Mouse (Mus musculus) lung, postnatal 0 days (tissue): ENCODE results near the gene Itpr1. TPM values are rescaled to one million over a fixed set of nuclear protein-coding genes. Genes with fewer than 3 reads are reported as not detected.
A peak's percentile ranks its signal among the peaks of the same experiment; 100 is the strongest.

Experiments
- ATAC-seq: fragments of 200-750 bp; cut with Nextera tagmentation; 2 replicates; pipeline ENCODE4 v1.8.0; 2017; ENCODE audit warnings: moderate library complexity
- DNase-seq: peaks from one replicate; pipeline ENCODE4 v3.0.0-alpha.2; 2016; ENCODE audit warnings: low spot score
- H3K27ac ChIP-seq: fragments of 300-500 bp; sonication (generic); 2 replicates; pipeline ENCODE4 v1.5.1; 2014; ENCODE audit warnings: antibody characterized with exemption, mild to moderate bottlenecking, low read length, mixed read lengths
- H3K27me3 ChIP-seq: fragments of 300-500 bp; sonication (generic); replicated peaks from 2 replicates; pipeline ENCODE4 v1.6.1; 2014; ENCODE audit warnings: low read length, mixed read lengths; ENCODE audit not compliant: insufficient read depth
- H3K36me3 ChIP-seq: fragments of 300-500 bp; sonication (generic); 2 replicates; pipeline ENCODE4 v1.6.1; 2014; ENCODE audit warnings: low read length, mixed read lengths; ENCODE audit not compliant: insufficient read depth
- H3K4me1 ChIP-seq: fragments of 300-500 bp; sonication (generic); 2 replicates; pipeline ENCODE4 v1.6.1; 2014; ENCODE audit warnings: antibody characterized with exemption, low read depth, low read length, mixed read lengths; ENCODE audit not compliant: insufficient read depth
- H3K4me2 ChIP-seq: fragments of 300-500 bp; sonication (generic); replicated peaks from 2 replicates; pipeline ENCODE4 v1.6.1; 2014; ENCODE audit warnings: low read depth, mild to moderate bottlenecking, low read length, moderate library complexity, mixed read lengths
- H3K4me3 ChIP-seq: fragments of 300-500 bp; sonication (generic); 2 replicates; pipeline ENCODE4 v1.5.1; 2014; ENCODE audit warnings: low read depth, low read length
- H3K9ac ChIP-seq: fragments of 300-500 bp; sonication (generic); replicated peaks from 2 replicates; pipeline ENCODE4 v1.6.1; 2014; ENCODE audit warnings: low read depth, mild to moderate bottlenecking
- H3K9me3 ChIP-seq: fragments of 300-500 bp; sonication (generic); 2 replicates; pipeline ENCODE4 v1.6.1; 2016; ENCODE audit warnings: low read length, mixed read lengths
- CTCF ChIP-seq: IDR thresholded peaks from 2 replicates; pipeline ENCODE4 v1.5.1; 2016; ENCODE audit warnings: antibody characterized with exemption, mild to moderate bottlenecking
- EP300 ChIP-seq: IDR thresholded peaks from 2 replicates; pipeline ENCODE4 v1.6.1; 2016; ENCODE audit warnings: antibody characterized with exemption, mild to moderate bottlenecking, control low read depth
- WGBS: fragments of 180-500 bp; shearing (Covaris S2); extraction: QIAGEN DNeasy Blood & Tissue Kit; methylation state at CpG from one replicate; pipeline ENCODE4 v1.1.7; 2014; 5-methylcytosine and 5-hydroxymethylcytosine counted together
- polyA plus RNA-seq: library from polyadenylated mRNA; unstranded; fragments of >200 nt; fragmentation: Nextera tagmentation; extraction: Ambion mirVana; gene quantifications from 2 replicates; pipeline ENCODE4 v1.2.1, GENCODE M21; 2015

The Itpr1 gene
- polyA plus RNA-seq, 1 experiment from 2014 or later = 9.2 TPM

- Histone ChIP-seq H3K4me1 (peaks cover 16% of the 10 kb centered on the region; the same call in 1 of the 2 replicates), H3K9ac (no peak overlapping the region), H3K9me3 (no peaks in the 10 kb centered on the region), H3K27me3 (no peaks in the 10 kb centered on the region), H3K4me3 (no peak overlapping the region), H3K27ac (no peak overlapping the region), H3K4me2 (no peak overlapping the region), H3K36me3 (no peaks in the 10 kb centered on the region)
- no peak for DNase-seq
- ATAC-seq = no peak
- WGBS = 66% methylated on average over 8 of the region's 8 CpGs
- no peak for TF ChIP-seq EP300
- TF ChIP-seq CTCF = no peak
These were observed 96.7 kb downstream of the Itpr1 start for GRCm38 (mm10) chr6:108309391-108310182.

- TF ChIP-seq CTCF (no peak), EP300 (no peak)
- Histone ChIP-seq H3K27me3 (no peaks in the 10 kb centered on the region), H3K4me1 (no peaks in the 10 kb centered on the region), H3K36me3 (no peaks in the 10 kb centered on the region), H3K27ac (no peak overlapping the region), H3K4me3 (no peak overlapping the region), H3K9ac (no peak overlapping the region), H3K9me3 (no peaks in the 10 kb centered on the region), H3K4me2 (no peak overlapping the region)
- ATAC-seq = no peak
- 91% methylated on average over 1 of the region's 1 CpGs for WGBS
- no peak for DNase-seq
These were observed 100.2 kb downstream of the Itpr1 start for GRCm38 (mm10) chr6:108313056-108313455.

- no peaks in the 10 kb centered on the region for H3K27me3 ChIP-seq
- H3K4me3 ChIP-seq = no peak overlapping the region
- TF ChIP-seq EP300 = no peak
- TF ChIP-seq CTCF = no peak
- H3K36me3 ChIP-seq = no peaks in the 10 kb centered on the region
- no peaks in the 10 kb centered on the region for H3K4me1 ChIP-seq
- WGBS = 96% methylated on average over 1 of the region's 1 CpGs
- no peak overlapping the region for H3K9ac ChIP-seq
- ATAC-seq (no peak), DNase-seq (no peak)
- H3K4me2 ChIP-seq = no peak overlapping the region
- H3K27ac ChIP-seq = no peak overlapping the region
- no peaks in the 10 kb centered on the region for H3K9me3 ChIP-seq
These were observed 101.1 kb downstream of the Itpr1 start for GRCm38 (mm10) chr6:108313997-108314396.

- no peaks in the 10 kb centered on the region for H3K36me3 ChIP-seq
- TF ChIP-seq EP300 (no peak), CTCF (peak; percentile 47)
- ATAC-seq = peak; percentile 50; the same call in 1 of the 2 replicates
- no peaks in the 10 kb centered on the region for H3K27me3 ChIP-seq
- H3K4me3 ChIP-seq = no peak overlapping the region
- no peaks in the 10 kb centered on the region for H3K9me3 ChIP-seq
- H3K27ac ChIP-seq = no peak overlapping the region
- no peak overlapping the region for H3K9ac ChIP-seq
- peak; percentile 81 for DNase-seq
- H3K4me1 ChIP-seq = no peaks in the 10 kb centered on the region
- 58% methylated on average over 4 of the region's 4 CpGs for WGBS
- H3K4me2 ChIP-seq = no peak overlapping the region
These were observed 103.5 kb downstream of the Itpr1 start for GRCm38 (mm10) chr6:108316268-108316824.

- TF ChIP-seq CTCF (no peak), EP300 (no peak)
- H3K4me2 ChIP-seq = no peak overlapping the region
- no peak for ATAC-seq
These were observed 104.1 kb downstream of the Itpr1 start for GRCm38 (mm10) chr6:108316951-108317350.

GRCm38 (mm10) chr6:108321653-108322052 lies 108.8 kb downstream of the Itpr1 start:
- H3K4me2 ChIP-seq = no peak overlapping the region
- ATAC-seq (peak; percentile 76), DNase-seq (peak; percentile 42)
- no peak overlapping the region for H3K9ac ChIP-seq
- whole genome bisulfite sequencing = 80% methylated on average over 2 of the region's 2 CpGs
- no peaks in the 10 kb centered on the region for H3K36me3 ChIP-seq
- no peaks in the 10 kb centered on the region for H3K27me3 ChIP-seq
- 0 out of 2 replicates have a peak, but pooled peaks cover 1% of the 10 kb centered on the region for H3K4me1 ChIP-seq
- no peak overlapping the region for H3K27ac ChIP-seq
- no peak overlapping the region for H3K4me3 ChIP-seq
- no peaks in the 10 kb centered on the region for H3K9me3 ChIP-seq
- TF ChIP-seq EP300 (no peak), CTCF (no peak)

More at GRCm38 (mm10) chr6:108316951-108317350, 104.1 kb downstream of the Itpr1 start:
- H3K4me3 ChIP-seq = no peak overlapping the region
- no peak overlapping the region for H3K9ac ChIP-seq
- H3K27me3 ChIP-seq = no peaks in the 10 kb centered on the region
- no peak for DNase-seq
- no peak overlapping the region for H3K27ac ChIP-seq
- WGBS = 61% methylated on average over 1 of the region's 1 CpGs
- H3K9me3 ChIP-seq = no peaks in the 10 kb centered on the region
- H3K4me1 ChIP-seq = no peaks in the 10 kb centered on the region
- H3K36me3 ChIP-seq = no peaks in the 10 kb centered on the region
